Comparison of ENCODE assay signal across 15 mouse cellular contexts in genomic region chr11:34518566-34518965, GRCm38 (mm10).
A peak's percentile ranks its signal among the peaks of the same experiment; 100 is the strongest.
DNase-seq lines count a peak whose midpoint lies in the region; ATAC-seq lines count a peak whose summit lies in the region.
"Had no signal": no experiment of that assay in that cellular context is flagged by ENCODE, and none has a peak within 500 bp of the region (broad histone marks: within the 10 kb centered on the region; RNA-seq: fewer than 3 reads in every experiment).

No protein-coding gene starts in this region.

- H3K4me1 ChIP-seq in neural tube, embryonic 13.5 days (replicated peaks): 0 out of 2 replicates have a peak, but pooled peaks cover 5% of the 10 kb centered on the region
- H3K4me1 ChIP-seq in limb, embryonic 10.5 days: no peaks in the 10 kb centered on the region
- H3K4me1 ChIP-seq: liver, embryonic 13.5 days had no signal

- ATAC-seq in neural tube, embryonic 13.5 days (ENCODE audit: low read depth): peak; percentile 76
- ATAC-seq in activated CD4-positive, CD25-positive, alpha-beta regulatory T cell, adult 4 months: no peak

- H3K4me3 ChIP-seq in neural tube, embryonic 13.5 days: no peak overlapping the region
- H3K4me3 ChIP-seq in limb, embryonic 10.5 days: no peak overlapping the region
- H3K4me3 ChIP-seq: liver, embryonic 13.5 days had no signal

- intact Hi-C loops in heart, postnatal 25 days (cut with DNase I): no loop called here

- no peaks in the 10 kb centered on the region for H3K9me3 ChIP-seq in neural tube, embryonic 13.5 days
- no peaks in the 10 kb centered on the region for H3K9me3 ChIP-seq in limb, embryonic 10.5 days (replicated peaks)
- H3K9me3 ChIP-seq: liver, embryonic 13.5 days had no signal

- H3K27me3 ChIP-seq in neural tube, embryonic 13.5 days: no peaks in the 10 kb centered on the region
- no peaks in the 10 kb centered on the region for H3K27me3 ChIP-seq in limb, embryonic 10.5 days (ENCODE audit: low read depth, poor library complexity, severe bottlenecking)
- H3K27me3 ChIP-seq: liver, embryonic 13.5 days had no signal

- 53% methylated on average over 5 of the region's 5 CpGs for WGBS in neural tube, embryonic 13.5 days
- WGBS in limb, embryonic 10.5 days: 70% methylated on average over 5 of the region's 5 CpGs

- DNase-seq in cerebellum, postnatal 10 days: peak; percentile 27 to 59
- DNase-seq in cerebellum, adult 9-11 months: no peak
- DNase-seq in neural tube, embryonic 10.5 days (ENCODE audit: extremely low spot score, low spot score): no peak
- DNase-seq in limb, embryonic 10.5 days (ENCODE audit: low spot score): peak; percentile 31
- DNase-seq in heart, postnatal 25 days (ENCODE audit: low spot score): no peak
- no peak for DNase-seq in urinary bladder, adult 18-20 months (ENCODE audit: low spot score in 2 of 2)
- DNase-seq: adrenal gland, adult 8-10 months; gastrocnemius, postnatal 14 days; liver, embryonic 13.5 days; lung, postnatal 14 days; right cerebral cortex, adult 18-20 months had no signal

- H3K27ac ChIP-seq in neural tube, embryonic 13.5 days (replicated peaks): no peak overlapping the region
- no peak overlapping the region for H3K27ac ChIP-seq in limb, embryonic 10.5 days
- H3K27ac ChIP-seq: liver, embryonic 13.5 days; stomach, postnatal 0 days had no signal

- H3K9ac ChIP-seq in neural tube, embryonic 13.5 days: no peak overlapping the region
- H3K9ac ChIP-seq: liver, embryonic 13.5 days had no signal

- no peak overlapping the region for H3K4me2 ChIP-seq in neural tube, embryonic 13.5 days
- H3K4me2 ChIP-seq: liver, embryonic 13.5 days; midbrain, embryonic 11.5 days had no signal

- H3K36me3 ChIP-seq in neural tube, embryonic 13.5 days: no peaks in the 10 kb centered on the region
- H3K36me3 ChIP-seq in limb, embryonic 10.5 days: no peaks in the 10 kb centered on the region
- H3K36me3 ChIP-seq: liver, embryonic 13.5 days had no signal

Comparison
In these comparisons a context has a peak if more than half of its experiments do, and no peak if none do; other contexts are left out.
1. DNase-seq: peak in cerebellum, postnatal 10 days (2 of 2) and limb, embryonic 10.5 days (single experiment); none in cerebellum, adult 9-11 months (single experiment), neural tube, embryonic 10.5 days (single experiment), heart, postnatal 25 days (single experiment) and urinary bladder, adult 18-20 months (0 of 2).